Mouse (Mus musculus): ENCODE measurements around the gene Hmgb1. TPM values are rescaled to one million over a fixed set of nuclear protein-coding genes. Genes with fewer than 3 reads are reported as not detected.

Hmgb1 gene
- polyA plus RNA-seq, 1 experiment = 173 TPM

- H3K27ac ChIP-seq (ENCODE audit: insufficient read depth, low read length) = no peak overlapping the region
- TF ChIP-seq CTCF (IDR thresholded peaks at IDR 0.05; ENCODE audit: extremely low read depth, insufficient read depth, low read length) (no peak), POLR2A (IDR thresholded peaks at IDR 0.05; ENCODE audit: extremely low read depth, insufficient read depth, low read length) (no peak)
- H3K4me1 ChIP-seq (ENCODE audit: control insufficient read depth, insufficient read depth, low read length) = no peaks in the 10 kb centered on the region
- H3K4me3 ChIP-seq (ENCODE audit: insufficient read depth, low read length) = no peak overlapping the region
Measured at GRCm38 (mm10) chr5:149030103-149030502, 154.2 kb downstream of the Hmgb1 start.

DNA sequence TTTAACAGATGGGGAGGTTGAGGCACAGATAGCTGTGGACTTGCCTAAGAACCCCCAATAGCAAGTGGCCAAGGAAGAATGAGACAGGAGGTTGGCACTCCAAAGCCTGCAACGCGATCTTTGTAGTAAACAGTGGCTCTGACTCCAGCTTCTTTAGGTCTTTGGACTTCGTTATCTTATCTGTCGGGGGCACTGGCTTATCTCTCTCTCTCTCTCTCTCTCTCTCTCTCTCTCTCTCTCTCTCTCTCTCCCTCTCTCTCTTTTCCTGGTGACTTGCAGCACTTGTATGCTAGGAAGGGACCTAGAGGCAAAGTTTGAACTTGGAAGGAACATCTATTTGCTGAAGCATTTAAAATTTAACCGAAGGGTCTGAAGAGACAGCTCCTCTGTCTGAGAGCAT lies 155.9 kb downstream of the Hmgb1 start:
- no peaks in the 10 kb centered on the region for H3K4me1 ChIP-seq (ENCODE audit: control insufficient read depth, insufficient read depth, low read length)
- H3K27ac ChIP-seq (ENCODE audit: insufficient read depth, low read length) = no peak overlapping the region
- H3K4me3 ChIP-seq (ENCODE audit: insufficient read depth, low read length) = no peak overlapping the region
- no peak for TF ChIP-seq CTCF (IDR thresholded peaks at IDR 0.05; ENCODE audit: extremely low read depth, insufficient read depth, low read length)
- TF ChIP-seq POLR2A (IDR thresholded peaks at IDR 0.05; ENCODE audit: extremely low read depth, insufficient read depth, low read length) = no peak

DNA sequence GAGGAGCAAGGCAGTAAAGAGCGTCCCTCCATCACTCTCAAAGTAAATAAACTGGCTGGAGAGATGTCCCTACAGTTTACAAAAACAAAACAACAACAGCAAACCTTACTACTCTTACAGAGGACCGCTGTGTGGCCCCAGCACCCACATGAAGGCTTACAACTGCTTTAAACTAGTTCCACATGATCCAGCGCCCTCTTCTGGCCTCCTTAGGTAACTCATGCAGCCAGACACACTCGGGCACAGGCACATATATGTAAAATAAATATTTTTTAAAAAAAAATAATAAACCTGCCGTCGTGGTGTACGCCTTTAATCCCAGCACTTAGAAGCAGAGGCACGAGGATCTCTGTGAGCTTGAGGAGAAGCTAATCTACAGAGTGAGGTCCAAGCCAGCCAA lies 156.9 kb downstream of the Hmgb1 start:
- TF ChIP-seq POLR2A (IDR thresholded peaks at IDR 0.05; ENCODE audit: extremely low read depth, insufficient read depth, low read length) = no peak
- no peak for TF ChIP-seq CTCF (IDR thresholded peaks at IDR 0.05; ENCODE audit: extremely low read depth, insufficient read depth, low read length)
- Histone ChIP-seq H3K4me3 (ENCODE audit: insufficient read depth, low read length) (no peak overlapping the region), H3K4me1 (ENCODE audit: control insufficient read depth, insufficient read depth, low read length) (no peaks in the 10 kb centered on the region), H3K27ac (ENCODE audit: insufficient read depth, low read length) (no peak overlapping the region)

- H3K4me1 ChIP-seq (ENCODE audit: control insufficient read depth, insufficient read depth, low read length) = 0 out of 2 replicates have a peak, but pooled peaks cover 1% of the 10 kb centered on the region
- TF ChIP-seq CTCF (IDR thresholded peaks at IDR 0.05; ENCODE audit: extremely low read depth, insufficient read depth, low read length) = no peak
- TF ChIP-seq POLR2A (IDR thresholded peaks at IDR 0.05; ENCODE audit: extremely low read depth, insufficient read depth, low read length) = no peak
- no peak overlapping the region for H3K27ac ChIP-seq (ENCODE audit: insufficient read depth, low read length)
- no peak overlapping the region for H3K4me3 ChIP-seq (ENCODE audit: insufficient read depth, low read length)
Measured at GRCm38 (mm10) chr5:149021120-149021519, 163.2 kb downstream of the Hmgb1 start.

DNA sequence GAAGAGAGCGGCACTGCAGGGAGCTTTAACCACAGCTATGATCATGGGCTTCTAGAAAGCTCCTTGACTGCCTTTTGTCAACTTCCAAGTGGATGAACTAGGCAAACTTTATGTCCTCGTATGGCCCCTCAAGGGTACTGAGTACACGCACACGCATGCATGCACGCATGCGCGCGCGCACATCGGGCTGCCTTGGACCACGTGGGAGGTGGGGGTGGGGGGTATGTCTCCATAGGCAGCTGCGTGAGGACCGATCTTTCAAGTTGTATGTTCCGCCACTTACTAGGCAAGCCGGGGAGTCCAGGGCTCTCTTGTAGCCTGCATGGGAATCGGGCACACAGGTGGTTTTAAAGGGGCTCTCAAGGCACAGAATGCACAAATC lies 163.6 kb downstream of the Hmgb1 start:
- H3K27ac ChIP-seq (ENCODE audit: insufficient read depth, low read length) = no peak overlapping the region
- peaks cover 1% of the 10 kb centered on the region; the same call in 1 of the 2 replicates for H3K4me1 ChIP-seq (ENCODE audit: control insufficient read depth, insufficient read depth, low read length)
- no peak for TF ChIP-seq POLR2A (IDR thresholded peaks at IDR 0.05; ENCODE audit: extremely low read depth, insufficient read depth, low read length)
- H3K4me3 ChIP-seq (ENCODE audit: insufficient read depth, low read length) = no peak overlapping the region

GRCm38 (mm10) chr5:149020059-149020680 lies 164.1 kb downstream of the Hmgb1 start:
- TF ChIP-seq POLR2A (IDR thresholded peaks at IDR 0.05; ENCODE audit: extremely low read depth, insufficient read depth, low read length) = no peak
- no peak for TF ChIP-seq CTCF (IDR thresholded peaks at IDR 0.05; ENCODE audit: extremely low read depth, insufficient read depth, low read length)
- no peak overlapping the region for H3K4me3 ChIP-seq (ENCODE audit: insufficient read depth, low read length)
- no peak overlapping the region for H3K27ac ChIP-seq (ENCODE audit: insufficient read depth, low read length)
- peaks cover 1% of the 10 kb centered on the region; the same call in 1 of the 2 replicates for H3K4me1 ChIP-seq (ENCODE audit: control insufficient read depth, insufficient read depth, low read length)

DNA sequence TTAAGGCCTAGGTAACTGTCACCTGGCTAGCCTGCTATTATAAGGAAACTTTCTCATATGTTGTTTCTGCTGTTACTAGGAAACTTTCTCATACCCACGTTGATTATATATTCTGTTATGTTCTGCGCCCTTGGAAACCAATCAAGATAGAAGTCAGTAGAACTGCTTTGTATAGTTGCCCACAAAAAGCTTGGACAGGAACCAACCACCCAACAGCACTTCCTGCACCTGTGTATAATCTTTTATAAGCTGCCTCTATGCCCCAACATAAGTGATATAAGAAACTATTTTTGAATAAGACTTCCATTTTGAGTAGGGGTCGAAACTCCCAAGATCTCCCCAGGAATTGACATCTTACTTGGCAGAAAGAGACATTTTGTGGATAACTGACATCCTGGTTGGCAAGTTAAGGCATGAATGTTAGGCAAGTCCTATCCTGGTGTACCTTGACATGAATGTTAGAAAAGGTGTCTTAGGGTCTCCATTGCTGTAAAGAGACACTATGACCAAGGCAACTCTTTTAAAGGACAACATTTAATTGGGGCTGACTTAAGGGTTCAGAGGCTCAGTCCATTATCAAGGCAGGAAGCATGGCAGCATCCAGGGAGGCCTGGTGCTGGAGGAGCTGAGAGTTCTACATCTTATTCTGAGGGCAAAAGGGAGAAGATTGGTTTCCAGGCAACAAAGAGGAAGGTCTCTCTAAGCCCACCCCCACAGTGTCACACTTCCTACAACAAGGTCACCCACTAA lies 166.4 kb downstream of the Hmgb1 start:
- H3K27ac ChIP-seq (ENCODE audit: insufficient read depth, low read length) = no peak overlapping the region
- no peak overlapping the region for H3K4me3 ChIP-seq (ENCODE audit: insufficient read depth, low read length)
- no peak for TF ChIP-seq CTCF (IDR thresholded peaks at IDR 0.05; ENCODE audit: extremely low read depth, insufficient read depth, low read length)
- TF ChIP-seq POLR2A (IDR thresholded peaks at IDR 0.05; ENCODE audit: extremely low read depth, insufficient read depth, low read length) = no peak
- peaks cover 1% of the 10 kb centered on the region; the same call in 1 of the 2 replicates for H3K4me1 ChIP-seq (ENCODE audit: control insufficient read depth, insufficient read depth, low read length)

- H3K27ac ChIP-seq (ENCODE audit: insufficient read depth, low read length) = no peak overlapping the region
- peaks cover 1% of the 10 kb centered on the region; the same call in 1 of the 2 replicates for H3K4me1 ChIP-seq (ENCODE audit: control insufficient read depth, insufficient read depth, low read length)
- TF ChIP-seq CTCF (IDR thresholded peaks at IDR 0.05; ENCODE audit: extremely low read depth, insufficient read depth, low read length) = no peak
- TF ChIP-seq POLR2A (IDR thresholded peaks at IDR 0.05; ENCODE audit: extremely low read depth, insufficient read depth, low read length) = no peak
Measured at GRCm38 (mm10) chr5:149017181-149017580, 167.1 kb downstream of the Hmgb1 start.

GRCm38 (mm10) chr5:149016261-149016660 lies 168.0 kb downstream of the Hmgb1 start:
- no peak for TF ChIP-seq POLR2A (IDR thresholded peaks at IDR 0.05; ENCODE audit: extremely low read depth, insufficient read depth, low read length)
- TF ChIP-seq CTCF (IDR thresholded peaks at IDR 0.05; ENCODE audit: extremely low read depth, insufficient read depth, low read length) = no peak
- no peak overlapping the region for H3K27ac ChIP-seq (ENCODE audit: insufficient read depth, low read length)
- H3K4me1 ChIP-seq (ENCODE audit: control insufficient read depth, insufficient read depth, low read length) = peaks cover 1% of the 10 kb centered on the region; the same call in 1 of the 2 replicates
- no peak overlapping the region; the same call in 1 of the 2 replicates for H3K4me3 ChIP-seq (ENCODE audit: insufficient read depth, low read length)

More at GRCm38 (mm10) chr5:149017181-149017580, 167.1 kb downstream of the Hmgb1 start:
- H3K4me3 ChIP-seq (ENCODE audit: insufficient read depth, low read length) = no peak overlapping the region
